ENCODE assay signal across 25 mouse cellular contexts in the genomic region with DNA sequence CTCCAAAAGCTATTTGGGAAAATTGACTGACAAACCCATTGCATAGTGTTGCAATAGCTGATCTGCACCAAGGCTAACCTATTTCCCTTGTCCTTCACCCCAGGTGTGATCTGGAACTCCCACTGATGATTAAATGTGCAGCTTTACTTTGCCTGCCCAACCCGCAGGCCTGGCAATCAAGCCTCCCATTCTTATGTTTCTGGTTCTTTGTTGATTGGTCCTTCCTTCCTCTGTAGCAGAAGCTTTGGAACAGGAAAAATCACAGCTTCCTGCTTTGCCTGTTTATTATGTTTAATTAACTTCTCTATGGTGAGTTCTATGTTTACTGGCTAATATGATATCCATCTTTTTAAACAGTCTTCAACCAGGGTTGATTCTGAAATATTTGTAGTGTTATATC. TPM values are rescaled to one million over a fixed set of nuclear protein-coding genes. Genes with fewer than 3 reads are reported as not detected.
DNase-seq lines count a peak whose midpoint lies in the region; ATAC-seq and TF ChIP-seq lines count a peak whose summit lies in the region.
"Had no signal": no experiment of that assay in that cellular context is flagged by ENCODE, and none has a peak within 500 bp of the region (broad histone marks: within the 10 kb centered on the region; RNA-seq: fewer than 3 reads in every experiment).

No protein-coding gene starts in this region.

- no peak for TF ChIP-seq POLR2A in heart, adult 2 months (IDR thresholded peaks at IDR 0.05; ENCODE audit: insufficient read depth, low read depth, low read length)

- no peak overlapping the region for H3K9ac ChIP-seq in heart, adult 2 months (ENCODE audit: low read depth, low read length)
- H3K9ac ChIP-seq in lung, embryonic 14.5 days = no peak overlapping the region
- H3K9ac ChIP-seq: embryonic facial prominence, embryonic 12.5 days; embryonic facial prominence, embryonic 15.5 days; forebrain, postnatal 0 days; heart, embryonic 13.5 days; hindbrain, embryonic 14.5 days had no signal

- H3K79me2 ChIP-seq in heart, adult 2 months (replicated peaks; ENCODE audit: control insufficient read depth, insufficient read depth, low read length) = no peaks in the 10 kb centered on the region

- H3K27me3 ChIP-seq in heart, adult 2 months (ENCODE audit: control insufficient read depth, insufficient read depth, low read length) = no peaks in the 10 kb centered on the region
- no peaks in the 10 kb centered on the region for H3K27me3 ChIP-seq in lung, embryonic 14.5 days (ENCODE audit: insufficient read depth, low read length)
- H3K27me3 ChIP-seq: embryonic facial prominence, embryonic 12.5 days; embryonic facial prominence, embryonic 15.5 days; heart, embryonic 13.5 days had no signal

- peak; percentile 75 for TF ChIP-seq EP300 in heart, adult 2 months (IDR thresholded peaks at IDR 0.05; ENCODE audit: insufficient read depth, low read depth, low read length)

- WGBS in heart, adult 2 months = 45% methylated on average over 1 of the region's 1 CpGs
- WGBS in lung, embryonic 14.5 days = 74% methylated on average over 1 of the region's 1 CpGs

- H3K27ac ChIP-seq in heart, adult 2 months = peak overlapping the region; percentile 31
- H3K27ac ChIP-seq in lung, embryonic 14.5 days (ENCODE audit: low read depth) = no peak overlapping the region
- H3K27ac ChIP-seq: embryonic facial prominence, embryonic 12.5 days; embryonic facial prominence, embryonic 15.5 days; heart, embryonic 10.5 days; heart, embryonic 13.5 days; hindbrain, embryonic 14.5 days; hindbrain, postnatal 0 days had no signal

- H3K9me3 ChIP-seq in lung, embryonic 14.5 days (ENCODE audit: low read depth, low read length) = no peaks in the 10 kb centered on the region
- H3K9me3 ChIP-seq: embryonic facial prominence, embryonic 12.5 days; embryonic facial prominence, embryonic 15.5 days; heart, embryonic 10.5 days; heart, embryonic 13.5 days had no signal

- TF ChIP-seq CTCF in heart, adult 2 months (IDR thresholded peaks at IDR 0.05) = no peak
- TF ChIP-seq CTCF in lung, embryonic 14.5 days (IDR thresholded peaks at IDR 0.05; ENCODE audit: low read depth) = no peak

- H3K4me2 ChIP-seq in lung, embryonic 14.5 days = no peak overlapping the region
- H3K4me2 ChIP-seq: embryonic facial prominence, embryonic 12.5 days; embryonic facial prominence, embryonic 15.5 days; heart, embryonic 13.5 days; hindbrain, embryonic 14.5 days had no signal

- H3K4me3 ChIP-seq in heart, adult 2 months = no peak overlapping the region
- no peak overlapping the region for H3K4me3 ChIP-seq in lung, embryonic 14.5 days (ENCODE audit: low read depth, low read length)
- H3K4me3 ChIP-seq: embryonic facial prominence, embryonic 12.5 days; embryonic facial prominence, embryonic 15.5 days; heart, embryonic 10.5 days; heart, embryonic 13.5 days had no signal

- peaks cover 7% of the 10 kb centered on the region for H3K4me1 ChIP-seq in heart, adult 2 months (ENCODE audit: control insufficient read depth, insufficient read depth, low read length)
- no peaks in the 10 kb centered on the region for H3K4me1 ChIP-seq in lung, embryonic 14.5 days (ENCODE audit: insufficient read depth)
- H3K4me1 ChIP-seq: embryonic facial prominence, embryonic 12.5 days; heart, embryonic 10.5 days; heart, embryonic 13.5 days had no signal

- intact Hi-C loops in heart, adult 2 months (cut with DNase I) = no loop called here
- intact Hi-C loops in heart, postnatal 14 days (cut with DNase I) = no loop called here

- peak in 1 of 2 experiments; percentile 29 for DNase-seq in heart, adult 2 months
- no peak for DNase-seq in heart, postnatal 14 days
- peak; percentile 20 for DNase-seq in lung, embryonic 14.5 days
- no peak for DNase-seq in lung, postnatal 4 days
- peak; percentile 36 for DNase-seq in lung, postnatal 25 days (ENCODE audit: low spot score)
- DNase-seq in lung, postnatal 14 days = no peak
- DNase-seq: adrenal gland, adult 2 months; adrenal gland, postnatal 14 days; cerebellum, adult 11 months; cerebellum, adult 2 months; cerebellum, adult 9-11 months; cerebellum, postnatal 25 days; forebrain, postnatal 0 days; gastrocnemius, postnatal 25 days; heart, postnatal 4 days had no signal

- ATAC-seq in lung, embryonic 14.5 days (ENCODE audit: insufficient read depth) = no peak
- ATAC-seq: CD4-positive, CD25-positive, alpha-beta regulatory T cell, adult 4 months; forebrain, embryonic 14.5 days; forebrain, postnatal 0 days; hindbrain, postnatal 0 days; inflammation-experienced regulatory T-cells, adult 6 months had no signal

- H3K36me3 ChIP-seq in heart, adult 2 months (ENCODE audit: control insufficient read depth, insufficient read depth, low read length) = peaks cover 4% of the 10 kb centered on the region; the same call in 1 of the 2 replicates
- H3K36me3 ChIP-seq in lung, embryonic 14.5 days (ENCODE audit: insufficient read depth) = no peaks in the 10 kb centered on the region
- H3K36me3 ChIP-seq: embryonic facial prominence, embryonic 12.5 days; embryonic facial prominence, embryonic 15.5 days; heart, embryonic 10.5 days; heart, embryonic 13.5 days had no signal

RNA-seq across cellular contexts. Expression of a gene that starts 5.2 kb away (rescaled TPM):
- 10 to 100 TPM; 14.1 to 14.3 TPM for total RNA-seq in heart, adult 2 months (2021)
- 10.8 and 19.2 TPM in 2 replicates for polyA plus RNA-seq in heart, adult 2 months (2012; rRNA removed)
- 10 to 100 TPM; 20.9 to 22.4 TPM for total RNA-seq in heart, postnatal 14 days (2021)
- polyA plus RNA-seq in lung, embryonic 14.5 days (2014; fragmentation: Nextera tagmentation; extraction: Ambion mirVana) = 57.0 and 58.3 TPM in 2 replicates
- total RNA-seq: MEL had no signal
- polyA plus RNA-seq: CD4-positive, CD25-positive, alpha-beta regulatory T cell, adult 4 months; inflammation-experienced regulatory T-cells, adult 6 months had no signal

Comparison
In these comparisons a context has a peak if more than half of its experiments do, and no peak if none do; other contexts are left out.
1. DNase-seq: peak in lung, embryonic 14.5 days (single experiment) and lung, postnatal 25 days (single experiment); none in heart, postnatal 14 days (0 of 2), lung, postnatal 4 days (0 of 2) and lung, postnatal 14 days (single experiment).